Mouse (Mus musculus) MEL (cell line): ENCODE data around the gene 4930432M17Rik. TPM values are rescaled to one million over a fixed set of nuclear protein-coding genes. Genes with fewer than 3 reads are reported as not detected.

Experiments
- DNase-seq: peaks from one replicate; pipeline ENCODE4 v3.0.0; 2011; ENCODE audit warnings: low read depth, low spot score
- H3K27ac ChIP-seq: 2 replicates; pipeline ENCODE4 v1.5.1; 2012; ENCODE audit warnings: low read depth, mild to moderate bottlenecking, control low read depth, low read length, moderate library complexity; ENCODE audit not compliant: control insufficient read depth
- H3K27me3 ChIP-seq, 2 experiments: fragments of 150-350 bp in 1 of 2; sonication (generic) in 1 of 2; 2 replicates each; pipeline ENCODE4 v1.6.1; 2012; ENCODE audit warnings: low read length in 2 of 2, mild to moderate bottlenecking in 2 of 2, improper control_type of control experiment in 1 of 2, moderate library complexity in 1 of 2; ENCODE audit not compliant: insufficient read depth in 2 of 2, control insufficient read depth in 1 of 2
- H3K36me3 ChIP-seq, 2 experiments: 2 replicates each; pipeline ENCODE4 v1.6.1; 2012 to 2014; ENCODE audit warnings: low read length in 2 of 2, improper control_type of control experiment in 1 of 2, inconsistent platforms in 1 of 2, mild to moderate bottlenecking in 1 of 2; ENCODE audit not compliant: insufficient read depth in 2 of 2, control insufficient read depth in 1 of 2
- H3K4me1 ChIP-seq, 2 experiments: fragments of 150-350 bp in 1 of 2; sonication (generic) in 1 of 2; 2 replicates each; pipeline ENCODE4 v1.6.1; 2012; ENCODE audit warnings: low read length in 2 of 2, improper control_type of control experiment in 1 of 2, mild to moderate bottlenecking in 1 of 2; ENCODE audit not compliant: insufficient read depth in 2 of 2, control insufficient read depth in 1 of 2
- H3K4me3 ChIP-seq, 2 experiments: fragments of 150-350 bp in 1 of 2; sonication (generic) in 1 of 2; 2 replicates each; pipeline ENCODE4 v1.5.1; 2012; ENCODE audit warnings: low read depth in 2 of 2, low read length in 2 of 2, mild to moderate bottlenecking in 2 of 2, moderate library complexity in 2 of 2, control low read depth in 1 of 2, improper control_type of control experiment in 1 of 2; ENCODE audit not compliant: control insufficient read depth in 1 of 2, insufficient read depth in 1 of 2
- H3K79me2 ChIP-seq: 2 replicates; pipeline ENCODE4 v1.6.1; 2012; ENCODE audit warnings: mild to moderate bottlenecking, low read length, moderate library complexity; ENCODE audit not compliant: control insufficient read depth, poor library complexity, insufficient read depth
- H3K9ac ChIP-seq: 2 replicates; pipeline ENCODE4 v1.6.1; 2012; ENCODE audit warnings: low read depth, mild to moderate bottlenecking, control low read depth, low read length, moderate library complexity; ENCODE audit not compliant: control insufficient read depth, poor library complexity, severe bottlenecking
- H3K9me3 ChIP-seq: fragments of 150-350 bp; sonication (generic); replicated peaks from 2 replicates; pipeline ENCODE4 v1.6.1; 2012; ENCODE audit warnings: mild to moderate bottlenecking, low read length, improper control_type of control experiment, moderate library complexity; ENCODE audit not compliant: insufficient read depth
- CHD1 ChIP-seq: IDR thresholded peaks from 2 replicates; pipeline ENCODE4 v1.6.1; 2012; ENCODE audit warnings: low read depth, mild to moderate bottlenecking, inconsistent platforms, low read length, improper control_type of control experiment
- CHD2 ChIP-seq: IDR thresholded peaks from 2 replicates; pipeline ENCODE4 v1.6.1; 2011; ENCODE audit warnings: low read length, improper control_type of control experiment
- EP300 ChIP-seq, 2 experiments: IDR thresholded peaks; 2 replicates each; pipeline ENCODE4 v1.6.1; 2011; ENCODE audit warnings: improper control_type of control experiment in 2 of 2, low read length in 2 of 2, low read depth in 1 of 2, mild to moderate bottlenecking in 1 of 2
- ETS1 ChIP-seq: IDR thresholded peaks from 2 replicates; pipeline ENCODE4 v1.6.1; 2012; ENCODE audit warnings: low read depth, mild to moderate bottlenecking, inconsistent platforms, low read length, improper control_type of control experiment, moderate library complexity
- GABPA ChIP-seq: IDR thresholded peaks from 2 replicates; pipeline ENCODE4 v1.6.1; 2012; ENCODE audit warnings: low read depth, mild to moderate bottlenecking, inconsistent platforms, low read length, improper control_type of control experiment, moderate library complexity
- GATA1 ChIP-seq: IDR thresholded peaks from 2 replicates; pipeline ENCODE4 v1.6.1; 2011; ENCODE audit warnings: low read depth, low read length, improper control_type of control experiment
- KAT2A ChIP-seq: conservative IDR thresholded peaks from 2 replicates; pipeline ENCODE4 v1.6.1; 2012; ENCODE audit warnings: low read depth, low read length, improper control_type of control experiment, inconsistent platforms
- MYB ChIP-seq: IDR thresholded peaks from 2 replicates; pipeline ENCODE4 v1.6.1; 2011; ENCODE audit warnings: mild to moderate bottlenecking, low read depth, low read length, improper control_type of control experiment
- MYC ChIP-seq: IDR thresholded peaks from 2 replicates; pipeline ENCODE4 v1.6.1; 2011; ENCODE audit warnings: low read depth, mild to moderate bottlenecking, low read length, improper control_type of control experiment, moderate library complexity
- NELFE ChIP-seq: IDR thresholded peaks from 2 replicates; pipeline ENCODE4 v1.6.1; 2011; ENCODE audit warnings: low read depth, low read length, improper control_type of control experiment
- NRF1 ChIP-seq: IDR thresholded peaks from 2 replicates; pipeline ENCODE4 v1.6.1; 2014; ENCODE audit warnings: low read depth, mild to moderate bottlenecking, inconsistent platforms, low read length, improper control_type of control experiment, moderate library complexity; ENCODE audit not compliant: poor library complexity, insufficient read depth, severe bottlenecking
- POLR2AphosphoS5 ChIP-seq: IDR thresholded peaks from 2 replicates; pipeline ENCODE4 v1.6.1; 2012; ENCODE audit warnings: low read depth, borderline replicate concordance, mild to moderate bottlenecking, inconsistent platforms, low read length, moderate library complexity, mixed read lengths
- SIN3A ChIP-seq: IDR thresholded peaks from 2 replicates; pipeline ENCODE4 v1.6.1; 2012; ENCODE audit warnings: low read length, improper control_type of control experiment, inconsistent platforms
- SMC3 ChIP-seq: IDR thresholded peaks from 2 replicates; pipeline ENCODE4 v1.6.1; 2011; ENCODE audit warnings: low read depth, low read length, improper control_type of control experiment
- TBP ChIP-seq: IDR thresholded peaks from 2 replicates; pipeline ENCODE4 v1.8.0; 2011; ENCODE audit warnings: low read depth, low read length, improper control_type of control experiment
- TCF12 ChIP-seq: IDR thresholded peaks from 2 replicates; pipeline ENCODE4 v1.6.1; 2014; ENCODE audit warnings: low read depth, mild to moderate bottlenecking, inconsistent platforms, low read length, improper control_type of control experiment, moderate library complexity
- USF1 ChIP-seq: IDR thresholded peaks from 2 replicates; pipeline ENCODE4 v1.6.1; 2014; ENCODE audit warnings: low read depth, mild to moderate bottlenecking, inconsistent platforms, low read length, improper control_type of control experiment, moderate library complexity
- USF2 ChIP-seq, 2 experiments: IDR thresholded peaks; 2 replicates each; pipeline ENCODE4 v1.6.1; 2011 to 2012; ENCODE audit warnings: improper control_type of control experiment in 2 of 2, low read length in 2 of 2, borderline replicate concordance in 1 of 2, inconsistent platforms in 1 of 2, low read depth in 1 of 2, mild to moderate bottlenecking in 1 of 2; ENCODE audit not compliant: insufficient read depth in 1 of 2
- ZC3H11A ChIP-seq: IDR thresholded peaks from 2 replicates; pipeline ENCODE4 v1.6.1; 2012; ENCODE audit warnings: low read depth, mild to moderate bottlenecking, inconsistent platforms, low read length, improper control_type of control experiment
- ZKSCAN1 ChIP-seq: IDR thresholded peaks from 2 replicates; pipeline ENCODE4 v1.6.1; 2012; ENCODE audit warnings: low read depth, mild to moderate bottlenecking, inconsistent platforms, low read length, improper control_type of control experiment, moderate library complexity
- ZMIZ1 ChIP-seq: IDR thresholded peaks from 2 replicates; pipeline ENCODE4 v1.6.1; 2012; ENCODE audit warnings: low read depth, mild to moderate bottlenecking, inconsistent platforms, low read length, improper control_type of control experiment, moderate library complexity
- polyA plus RNA-seq, 2 experiments: library from polyadenylated mRNA; stranded (reverse) in 1 of 2; unstranded in 1 of 2; fragments of >175 nt in 1 of 2; fragments of >200 nt in 1 of 2; gene quantifications; 2 replicates each; pipeline versions ENCODE4 v1.2.1 to v1.2.4; 2012; ENCODE audit warnings: low replicate concordance in 2 of 2, low read depth in 1 of 2; ENCODE audit not compliant: insufficient read length in 2 of 2, insufficient read depth in 1 of 2, missing spikeins in 1 of 2
- total RNA-seq: library from RNA; depleted of rRNA; stranded (reverse); fragments of 300-350 nt; gene quantifications from 2 replicates; pipeline ENCODE4 v1.2.3, GENCODE M21; 2012

4930432M17Rik gene
- total and polyA plus RNA-seq, 3 experiments = not detected

- Histone ChIP-seq H3K27me3 (no peaks in the 10 kb centered on the region), H3K4me1 (peaks cover 0 to 3% of the 10 kb centered on the region in 2 experiments; a peak in 1 of 4 replicates), H3K4me3 (no peak overlapping the region), H3K9ac (no peak overlapping the region), H3K79me2 (no peaks in the 10 kb centered on the region)
- no peak for DNase-seq
- TF ChIP-seq CHD2 (no peak), MYB (no peak), ZC3H11A (no peak), POLR2AphosphoS5 (no peak), GATA1 (no peak), TBP (no peak), USF1 (no peak), TCF12 (no peak), MYC (no peak)
- TF ChIP-seq, all 39 proteins: peak for 0
- Histone ChIP-seq H3K9me3 (no peaks in the 10 kb centered on the region), H3K36me3 (no peaks in the 10 kb centered on the region; a peak in 1 of 4 replicates), H3K27ac (no peak overlapping the region)
Measured at GRCm38 (mm10) chr3:121656922-121657321, 13.6 kb upstream of the 4930432M17Rik start.

GRCm38 (mm10) chr3:121662705-121663469, 7.7 kb upstream of the 4930432M17Rik start:
- no peak for DNase-seq
- no peaks in the 10 kb centered on the region for H3K36me3 ChIP-seq
- no peaks in the 10 kb centered on the region for H3K4me1 ChIP-seq
- H3K27ac ChIP-seq = no peak overlapping the region
- no peaks in the 10 kb centered on the region for H3K9me3 ChIP-seq
- no peak overlapping the region for H3K4me3 ChIP-seq
- no peak for TF ChIP-seq ETS1
- TF ChIP-seq ZKSCAN1 = no peak
- no peak for TF ChIP-seq MYB
- TF ChIP-seq EP300 (IDR thresholded peaks at IDR 0.05; ENCODE audit: low read depth in 1 of 2, low read length in 2 of 2) = no peak
- TF ChIP-seq CHD2 = no peak
- no peak for TF ChIP-seq SIN3A
- no peak for TF ChIP-seq SMC3
- no peak for TF ChIP-seq CHD1
- TF ChIP-seq NELFE = no peak
- no peak for TF ChIP-seq KAT2A
- no peak for TF ChIP-seq NRF1
- TF ChIP-seq MYC = no peak
- no peak for TF ChIP-seq ZMIZ1
- TF ChIP-seq GABPA = no peak
- no peak for TF ChIP-seq USF2 (IDR thresholded peaks at IDR 0.05; ENCODE audit: borderline replicate concordance in 1 of 2, insufficient read depth in 1 of 2, low read depth in 1 of 2, low read length in 2 of 2)
- no peaks in the 10 kb centered on the region for H3K79me2 ChIP-seq
- no peak overlapping the region for H3K9ac ChIP-seq
- H3K27me3 ChIP-seq = peaks cover 0 to 2% of the 10 kb centered on the region in 2 experiments; a peak in 1 of 4 replicates
